Comparison of ENCODE assay signal across 25 mouse cellular contexts in genomic region chr7:29337766-29338165, GRCm38 (mm10). TPM values are rescaled to one million over a fixed set of nuclear protein-coding genes. Genes with fewer than 3 reads are reported as not detected.
DNase-seq lines count a peak whose midpoint lies in the region; ATAC-seq and TF ChIP-seq lines count a peak whose summit lies in the region.
"Had no signal": no experiment of that assay in that cellular context is flagged by ENCODE, and none has a peak within 500 bp of the region (broad histone marks: within the 10 kb centered on the region; RNA-seq: fewer than 3 reads in every experiment).

No protein-coding gene starts in this region.

- no peaks in the 10 kb centered on the region for H3K27me3 ChIP-seq in forebrain, embryonic 13.5 days
- H3K27me3 ChIP-seq in forebrain, embryonic 15.5 days, result no peaks in the 10 kb centered on the region
- H3K27me3 ChIP-seq in midbrain, embryonic 11.5 days (ENCODE audit: control insufficient read depth, insufficient read depth, low read length), result no peaks in the 10 kb centered on the region
- no peaks in the 10 kb centered on the region for H3K27me3 ChIP-seq in midbrain, postnatal 0 days (ENCODE audit: insufficient read depth, low read length)
- H3K27me3 ChIP-seq in liver, embryonic 14.5 days (ENCODE audit: control insufficient read depth, insufficient read depth, low read length), result no peaks in the 10 kb centered on the region
- no peaks in the 10 kb centered on the region for H3K27me3 ChIP-seq in embryonic facial prominence, embryonic 10.5 days (replicated peaks; ENCODE audit: low read depth, poor library complexity, severe bottlenecking)
- H3K27me3 ChIP-seq: embryonic facial prominence, embryonic 13.5 days; forebrain, embryonic 12.5 days; heart, embryonic 15.5 days; limb, embryonic 15.5 days; midbrain, embryonic 13.5 days; stomach, embryonic 15.5 days had no signal

- H3K4me2 ChIP-seq in forebrain, embryonic 13.5 days, result no peak overlapping the region
- H3K4me2 ChIP-seq in forebrain, embryonic 15.5 days (replicated peaks), result no peak overlapping the region
- no peak overlapping the region for H3K4me2 ChIP-seq in midbrain, embryonic 11.5 days
- H3K4me2 ChIP-seq in midbrain, postnatal 0 days (ENCODE audit: low read depth, low read length, poor library complexity, severe bottlenecking), result no peak overlapping the region
- peak overlapping the region; percentile 70 for H3K4me2 ChIP-seq in liver, embryonic 14.5 days (ENCODE audit: low read depth)
- H3K4me2 ChIP-seq: embryonic facial prominence, embryonic 13.5 days; forebrain, embryonic 12.5 days; heart, embryonic 15.5 days; limb, embryonic 15.5 days; midbrain, embryonic 13.5 days; stomach, embryonic 15.5 days had no signal

- H3K9me3 ChIP-seq in forebrain, embryonic 13.5 days (replicated peaks), result no peaks in the 10 kb centered on the region
- H3K9me3 ChIP-seq in forebrain, embryonic 15.5 days, result no peaks in the 10 kb centered on the region
- no peaks in the 10 kb centered on the region for H3K9me3 ChIP-seq in midbrain, embryonic 11.5 days (ENCODE audit: control insufficient read depth, low read length)
- H3K9me3 ChIP-seq in midbrain, postnatal 0 days (ENCODE audit: low read length), result no peaks in the 10 kb centered on the region
- H3K9me3 ChIP-seq in liver, embryonic 14.5 days (ENCODE audit: control insufficient read depth, low read length), result no peaks in the 10 kb centered on the region
- H3K9me3 ChIP-seq in embryonic facial prominence, embryonic 10.5 days, result no peaks in the 10 kb centered on the region
- H3K9me3 ChIP-seq: embryonic facial prominence, embryonic 13.5 days; forebrain, embryonic 12.5 days; heart, embryonic 15.5 days; limb, embryonic 10.5 days; limb, embryonic 15.5 days; megakaryocyte, embryonic 14.5 days; midbrain, embryonic 13.5 days; stomach, embryonic 15.5 days had no signal

- TF ChIP-seq CTCF in midbrain, postnatal 0 days (IDR thresholded peaks at IDR 0.05), result no peak
- TF ChIP-seq CTCF in liver, embryonic 14.5 days (IDR thresholded peaks at IDR 0.05; ENCODE audit: low read depth), result no peak

- no peak overlapping the region for H3K9ac ChIP-seq in forebrain, embryonic 13.5 days
- H3K9ac ChIP-seq in forebrain, embryonic 15.5 days (replicated peaks), result no peak overlapping the region
- H3K9ac ChIP-seq in midbrain, embryonic 11.5 days (ENCODE audit: low read length), result no peak overlapping the region
- H3K9ac ChIP-seq in midbrain, postnatal 0 days (replicated peaks; ENCODE audit: low read length, poor library complexity, severe bottlenecking), result no peak overlapping the region
- peak overlapping the region; percentile 44 for H3K9ac ChIP-seq in liver, embryonic 14.5 days (replicated peaks)
- H3K9ac ChIP-seq: embryonic facial prominence, embryonic 13.5 days; forebrain, embryonic 12.5 days; heart, embryonic 15.5 days; limb, embryonic 15.5 days; midbrain, embryonic 13.5 days; stomach, embryonic 15.5 days had no signal

- peak; percentile 66 for DNase-seq in midbrain, embryonic 11.5 days (ENCODE audit: low spot score, missing footprints)
- DNase-seq in midbrain, postnatal 0 days (ENCODE audit: low spot score), result no peak
- no peak for DNase-seq in liver, embryonic 14.5 days (ENCODE audit: low read depth in 3 of 3, low spot score in 3 of 3)
- no peak for DNase-seq in cerebellum, postnatal 36 days
- no peak for DNase-seq in embryonic facial prominence, embryonic 10.5 days (ENCODE audit: low spot score)
- no peak for DNase-seq in left cerebral cortex, postnatal 14 days (ENCODE audit: low spot score in 2 of 2)
- DNase-seq: adrenal gland, postnatal 25 days; cerebellum, adult 8-10 months; embryo, embryonic 11 days; gastrocnemius, postnatal 10 days; lung, postnatal 4 days; thymus, postnatal 14 days had no signal

- peaks cover 7% of the 10 kb centered on the region; the same call in 1 of the 2 replicates for H3K36me3 ChIP-seq in forebrain, embryonic 13.5 days (ENCODE audit: poor library complexity, severe bottlenecking)
- 0 out of 2 replicates have a peak, but pooled peaks cover 2% of the 10 kb centered on the region for H3K36me3 ChIP-seq in forebrain, embryonic 15.5 days
- no peaks in the 10 kb centered on the region for H3K36me3 ChIP-seq in midbrain, embryonic 11.5 days (ENCODE audit: control insufficient read depth, insufficient read depth, low read length)
- H3K36me3 ChIP-seq in midbrain, postnatal 0 days (ENCODE audit: insufficient read depth, low read length), result peaks cover 20% of the 10 kb centered on the region
- no peaks in the 10 kb centered on the region for H3K36me3 ChIP-seq in liver, embryonic 14.5 days (replicated peaks; ENCODE audit: control insufficient read depth, insufficient read depth, low read depth)
- peaks cover 35% of the 10 kb centered on the region for H3K36me3 ChIP-seq in embryonic facial prominence, embryonic 10.5 days (replicated peaks)
- H3K36me3 ChIP-seq: forebrain, embryonic 12.5 days; heart, embryonic 15.5 days had no signal

- H3K4me3 ChIP-seq in forebrain, embryonic 13.5 days, result no peak overlapping the region
- no peak overlapping the region for H3K4me3 ChIP-seq in forebrain, embryonic 15.5 days
- H3K4me3 ChIP-seq in midbrain, embryonic 11.5 days (ENCODE audit: low read depth, low read length), result no peak overlapping the region
- no peak overlapping the region for H3K4me3 ChIP-seq in midbrain, postnatal 0 days (ENCODE audit: low read depth, low read length)
- peak overlapping the region; percentile 4 to 38; a peak in 2 of 4 replicates for H3K4me3 ChIP-seq in liver, embryonic 14.5 days (ENCODE audit: insufficient read depth in 1 of 2, low read depth in 2 of 2, low read length in 2 of 2)
- no peak overlapping the region for H3K4me3 ChIP-seq in embryonic facial prominence, embryonic 10.5 days
- H3K4me3 ChIP-seq: embryonic facial prominence, embryonic 13.5 days; forebrain, embryonic 12.5 days; heart, embryonic 15.5 days; limb, embryonic 10.5 days; limb, embryonic 15.5 days; midbrain, embryonic 13.5 days; stomach, embryonic 15.5 days had no signal

- 80% methylated on average over 2 of the region's 2 CpGs for WGBS in forebrain, embryonic 13.5 days
- 67% methylated on average over 2 of the region's 2 CpGs for WGBS in forebrain, embryonic 15.5 days
- WGBS in midbrain, embryonic 11.5 days, result 90% methylated on average over 2 of the region's 2 CpGs
- WGBS in midbrain, postnatal 0 days, result 79% methylated on average over 2 of the region's 2 CpGs
- WGBS in liver, embryonic 14.5 days (ENCODE audit: insufficient replicate concordance), result 89% methylated on average over 2 of the region's 2 CpGs
- WGBS in embryonic facial prominence, embryonic 10.5 days, result 91% methylated on average over 2 of the region's 2 CpGs

- ATAC-seq in forebrain, embryonic 13.5 days, result no peak
- ATAC-seq in forebrain, embryonic 15.5 days (replicated peaks), result no peak
- no peak for ATAC-seq in midbrain, embryonic 11.5 days (ENCODE audit: low FRiP score)
- ATAC-seq in midbrain, postnatal 0 days (ENCODE audit: low FRiP score), result no peak
- no peak for ATAC-seq in liver, embryonic 14.5 days (ENCODE audit: insufficient read depth)
- ATAC-seq: hindbrain, embryonic 16.5 days; midbrain, embryonic 13.5 days had no signal

- intact Hi-C loops in left cerebral cortex, postnatal 14 days (cut with DNase I), result no loop called here

- H3K27ac ChIP-seq in forebrain, embryonic 13.5 days, result peak overlapping the region; percentile 25; the same call in 1 of the 2 replicates
- H3K27ac ChIP-seq in forebrain, embryonic 15.5 days (replicated peaks), result no peak overlapping the region
- no peak overlapping the region for H3K27ac ChIP-seq in midbrain, embryonic 11.5 days (ENCODE audit: low read depth, low read length)
- no peak overlapping the region for H3K27ac ChIP-seq in midbrain, postnatal 0 days (ENCODE audit: low read depth, low read length)
- H3K27ac ChIP-seq in liver, embryonic 14.5 days, result peak overlapping the region; percentile 90
- no peak overlapping the region for H3K27ac ChIP-seq in embryonic facial prominence, embryonic 10.5 days (replicated peaks)
- H3K27ac ChIP-seq: embryonic facial prominence, embryonic 13.5 days; forebrain, embryonic 12.5 days; heart, embryonic 15.5 days; kidney, postnatal 0 days; limb, embryonic 10.5 days; limb, embryonic 15.5 days; midbrain, embryonic 13.5 days; stomach, embryonic 15.5 days had no signal

- TF ChIP-seq EP300 in liver, embryonic 14.5 days (IDR thresholded peaks at IDR 0.05; ENCODE audit: low read depth), result no peak

- peaks cover 25% of the 10 kb centered on the region for H3K4me1 ChIP-seq in forebrain, embryonic 13.5 days
- peaks cover 16% of the 10 kb centered on the region for H3K4me1 ChIP-seq in forebrain, embryonic 15.5 days
- H3K4me1 ChIP-seq in midbrain, embryonic 11.5 days (ENCODE audit: control insufficient read depth, insufficient read depth, low read length), result no peaks in the 10 kb centered on the region
- no peaks in the 10 kb centered on the region for H3K4me1 ChIP-seq in midbrain, postnatal 0 days (ENCODE audit: insufficient read depth, low read length)
- peaks cover 44 to 70% of the 10 kb centered on the region in 2 experiments for H3K4me1 ChIP-seq in liver, embryonic 14.5 days (replicated peaks; ENCODE audit: control insufficient read depth in 2 of 2, insufficient read depth in 2 of 2, low read length in 1 of 2)
- peaks cover 38% of the 10 kb centered on the region for H3K4me1 ChIP-seq in embryonic facial prominence, embryonic 10.5 days
- H3K4me1 ChIP-seq: stomach, embryonic 15.5 days had no signal

RNA-seq across cellular contexts. Expression of gene Dpf1, which starts 34.0 kb away (rescaled TPM):
- polyA plus RNA-seq in forebrain, embryonic 13.5 days (2015; fragmentation: Nextera tagmentation; extraction: Ambion mirVana), result 165 and 182 TPM in 2 replicates
- polyA plus RNA-seq in forebrain, embryonic 15.5 days (2015; fragmentation: Nextera tagmentation; extraction: Ambion mirVana), result 240 and 243 TPM in 2 replicates
- polyA plus RNA-seq in midbrain, embryonic 11.5 days (2014; fragmentation: Nextera tagmentation; extraction: Ambion mirVana), result 59.9 and 62.9 TPM in 2 replicates
- 192 and 197 TPM in 2 replicates for total RNA-seq in midbrain, postnatal 0 days (2014; rRNA removed)
- 160 and 162 TPM in 2 replicates for polyA plus RNA-seq in midbrain, postnatal 0 days (2015; fragmentation: Nextera tagmentation; extraction: Ambion mirVana)
- polyA plus RNA-seq in liver, embryonic 14.5 days (2012; rRNA removed), result 0.81 TPM in 2 replicates
- 1.0 and 2.1 TPM in 2 replicates for polyA plus RNA-seq in liver, embryonic 14.5 days (2014; fragmentation: Nextera tagmentation; extraction: Ambion mirVana)
- 24.8 and 28.9 TPM in 2 replicates for polyA plus RNA-seq in embryonic facial prominence, embryonic 10.5 days (2016; fragmentation: Nextera tagmentation; extraction: Ambion mirVana)
- 100 to 1,000 TPM in 1 of 2 experiments, 10 to 100 TPM in 1; 97.6 to 105 TPM for total RNA-seq in left cerebral cortex, postnatal 14 days (2021)
- total RNA-seq: monocyte, adult 5-6 weeks had no signal

RNA-seq across cellular contexts. Expression of gene Ppp1r14a, which starts 48.7 kb away (rescaled TPM):
- polyA plus RNA-seq in forebrain, embryonic 13.5 days (2015; fragmentation: Nextera tagmentation; extraction: Ambion mirVana), result 14.9 and 17.2 TPM in 2 replicates
- polyA plus RNA-seq in forebrain, embryonic 15.5 days (2015; fragmentation: Nextera tagmentation; extraction: Ambion mirVana), result 6.5 and 8.7 TPM in 2 replicates
- 21.6 and 21.8 TPM in 2 replicates for polyA plus RNA-seq in midbrain, embryonic 11.5 days (2014; fragmentation: Nextera tagmentation; extraction: Ambion mirVana)
- 1.3 TPM in 2 replicates for total RNA-seq in midbrain, postnatal 0 days (2014; rRNA removed)
- polyA plus RNA-seq in midbrain, postnatal 0 days (2015; fragmentation: Nextera tagmentation; extraction: Ambion mirVana), result 1.4 and 1.7 TPM in 2 replicates
- polyA plus RNA-seq in liver, embryonic 14.5 days (2012; rRNA removed), result 1.5 and 2.5 TPM in 2 replicates
- 2.3 TPM in 2 replicates for polyA plus RNA-seq in liver, embryonic 14.5 days (2014; fragmentation: Nextera tagmentation; extraction: Ambion mirVana)
- polyA plus RNA-seq in embryonic facial prominence, embryonic 10.5 days (2016; fragmentation: Nextera tagmentation; extraction: Ambion mirVana), result 29.7 and 30.5 TPM in 2 replicates
- total RNA-seq in left cerebral cortex, postnatal 14 days (2021), result 1 to 10 TPM; 6.6 to 8.0 TPM
- total RNA-seq: monocyte, adult 5-6 weeks had no signal

RNA-seq across cellular contexts. Expression of gene Spint2, which starts 56.1 kb away (rescaled TPM):
- 30.1 and 41.3 TPM in 2 replicates for polyA plus RNA-seq in forebrain, embryonic 13.5 days (2015; fragmentation: Nextera tagmentation; extraction: Ambion mirVana)
- polyA plus RNA-seq in forebrain, embryonic 15.5 days (2015; fragmentation: Nextera tagmentation; extraction: Ambion mirVana), result 43.8 and 48.8 TPM in 2 replicates
- 16.5 and 18.3 TPM in 2 replicates for polyA plus RNA-seq in midbrain, embryonic 11.5 days (2014; fragmentation: Nextera tagmentation; extraction: Ambion mirVana)
- total RNA-seq in midbrain, postnatal 0 days (2014; rRNA removed), result 46.6 and 47.7 TPM in 2 replicates
- polyA plus RNA-seq in midbrain, postnatal 0 days (2015; fragmentation: Nextera tagmentation; extraction: Ambion mirVana), result 148 and 153 TPM in 2 replicates
- polyA plus RNA-seq in liver, embryonic 14.5 days (2012; rRNA removed), result 14.6 and 15.6 TPM in 2 replicates
- 22.3 and 23.6 TPM in 2 replicates for polyA plus RNA-seq in liver, embryonic 14.5 days (2014; fragmentation: Nextera tagmentation; extraction: Ambion mirVana)
- 75.5 and 79.3 TPM in 2 replicates for polyA plus RNA-seq in embryonic facial prominence, embryonic 10.5 days (2016; fragmentation: Nextera tagmentation; extraction: Ambion mirVana)
- 10 to 100 TPM; 11.5 to 19.4 TPM for total RNA-seq in left cerebral cortex, postnatal 14 days (2021)

Comparison
In these comparisons a context has a peak if more than half of its experiments do, and no peak if none do; other contexts are left out.
1. H3K27ac ChIP-seq: peak in forebrain, embryonic 13.5 days (single experiment) and liver, embryonic 14.5 days (single experiment); none in forebrain, embryonic 15.5 days (single experiment), midbrain, embryonic 11.5 days (single experiment), midbrain, postnatal 0 days (single experiment) and embryonic facial prominence, embryonic 10.5 days (single experiment).
2. H3K4me3 ChIP-seq: peak in liver, embryonic 14.5 days (2 of 2); none in forebrain, embryonic 13.5 days (single experiment), forebrain, embryonic 15.5 days (single experiment), midbrain, embryonic 11.5 days (single experiment), midbrain, postnatal 0 days (single experiment) and embryonic facial prominence, embryonic 10.5 days (single experiment).